16 mouse cellular contexts compared by ENCODE assay signal in the genomic region with DNA sequence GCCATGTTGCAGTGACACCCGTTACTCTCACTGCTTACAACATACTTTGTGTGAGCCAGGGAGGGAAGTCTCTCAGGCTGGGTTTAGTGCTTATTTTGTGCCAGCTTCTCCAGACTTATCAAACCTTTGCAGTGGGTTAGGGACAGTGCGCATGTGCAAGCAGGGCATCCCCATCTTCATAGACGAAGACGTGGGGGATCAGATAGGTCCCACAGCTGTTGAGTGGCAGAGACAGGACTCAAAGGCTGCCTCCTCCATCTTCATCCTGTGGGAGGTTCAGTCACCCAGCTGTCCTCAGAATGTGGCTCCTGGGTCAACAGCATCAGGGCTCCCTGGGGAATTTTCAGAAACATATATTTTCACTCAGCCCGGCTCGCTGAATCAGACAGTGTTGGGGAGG. TPM values are rescaled to one million over a fixed set of nuclear protein-coding genes. Genes with fewer than 3 reads are reported as not detected.
DNase-seq lines count a peak whose midpoint lies in the region; ATAC-seq and TF ChIP-seq lines count a peak whose summit lies in the region.
"Had no signal": no experiment of that assay in that cellular context is flagged by ENCODE, and none has a peak within 500 bp of the region (broad histone marks: within the 10 kb centered on the region; RNA-seq: fewer than 3 reads in every experiment).

No protein-coding gene starts in this region.

- no peak overlapping the region; the same call in 1 of the 2 replicates for H3K27ac ChIP-seq in heart, adult 2 months
- no peak overlapping the region for H3K27ac ChIP-seq in hindbrain, embryonic 15.5 days (replicated peaks)
- no peak overlapping the region for H3K27ac ChIP-seq in hindbrain, embryonic 11.5 days (ENCODE audit: low read depth, low read length)
- H3K27ac ChIP-seq in midbrain, embryonic 14.5 days (replicated peaks; ENCODE audit: low read depth, low read length) = no peak overlapping the region
- H3K27ac ChIP-seq in midbrain, embryonic 11.5 days (ENCODE audit: low read depth, low read length) = no peak overlapping the region
- no peak overlapping the region for H3K27ac ChIP-seq in stomach, embryonic 16.5 days (ENCODE audit: low read length)
- H3K27ac ChIP-seq: forebrain, embryonic 15.5 days had no signal

- peaks cover 2% of the 10 kb centered on the region; the same call in 1 of the 2 replicates for H3K36me3 ChIP-seq in heart, adult 2 months (ENCODE audit: control insufficient read depth, insufficient read depth, low read length)
- H3K36me3 ChIP-seq in hindbrain, embryonic 15.5 days = no peaks in the 10 kb centered on the region
- no peaks in the 10 kb centered on the region for H3K36me3 ChIP-seq in hindbrain, embryonic 11.5 days (ENCODE audit: control insufficient read depth, insufficient read depth, low read length)
- H3K36me3 ChIP-seq in midbrain, embryonic 14.5 days (ENCODE audit: control insufficient read depth, insufficient read depth, low read length) = no peaks in the 10 kb centered on the region
- H3K36me3 ChIP-seq in midbrain, embryonic 11.5 days (ENCODE audit: control insufficient read depth, insufficient read depth, low read length) = no peaks in the 10 kb centered on the region
- no peaks in the 10 kb centered on the region for H3K36me3 ChIP-seq in stomach, embryonic 16.5 days (ENCODE audit: control insufficient read depth, insufficient read depth, low read length)
- H3K36me3 ChIP-seq: forebrain, embryonic 15.5 days; G1E had no signal

- TF ChIP-seq EP300 in heart, adult 2 months (IDR thresholded peaks at IDR 0.05; ENCODE audit: insufficient read depth, low read depth, low read length) = no peak

- H3K79me2 ChIP-seq in heart, adult 2 months (replicated peaks; ENCODE audit: control insufficient read depth, insufficient read depth, low read length) = no peaks in the 10 kb centered on the region

- peaks cover 23% of the 10 kb centered on the region for H3K4me1 ChIP-seq in heart, adult 2 months (ENCODE audit: control insufficient read depth, insufficient read depth, low read length)
- peaks cover 35% of the 10 kb centered on the region for H3K4me1 ChIP-seq in hindbrain, embryonic 15.5 days (replicated peaks)
- no peaks in the 10 kb centered on the region; the same call in 1 of the 2 replicates for H3K4me1 ChIP-seq in hindbrain, embryonic 11.5 days (replicated peaks; ENCODE audit: control insufficient read depth, insufficient read depth, low read length)
- peaks cover 12% of the 10 kb centered on the region for H3K4me1 ChIP-seq in midbrain, embryonic 14.5 days (ENCODE audit: control insufficient read depth, insufficient read depth, low read length)
- peaks cover 9% of the 10 kb centered on the region for H3K4me1 ChIP-seq in midbrain, embryonic 11.5 days (ENCODE audit: control insufficient read depth, insufficient read depth, low read length)
- peaks cover 22% of the 10 kb centered on the region for H3K4me1 ChIP-seq in stomach, embryonic 16.5 days (ENCODE audit: control insufficient read depth, insufficient read depth, low read length)

- 54% methylated on average over 6 of the region's 6 CpGs for WGBS in heart, adult 2 months
- 77% methylated on average over 6 of the region's 6 CpGs for WGBS in hindbrain, embryonic 15.5 days
- WGBS in hindbrain, embryonic 11.5 days = 75% methylated on average over 6 of the region's 6 CpGs
- WGBS in midbrain, embryonic 14.5 days = 91% methylated on average over 6 of the region's 6 CpGs
- 89% methylated on average over 6 of the region's 6 CpGs for WGBS in midbrain, embryonic 11.5 days
- 71% methylated on average over 6 of the region's 6 CpGs for WGBS in stomach, embryonic 16.5 days

- H3K9me3 ChIP-seq in hindbrain, embryonic 15.5 days = no peaks in the 10 kb centered on the region
- no peaks in the 10 kb centered on the region for H3K9me3 ChIP-seq in hindbrain, embryonic 11.5 days (ENCODE audit: control insufficient read depth, low read length)
- H3K9me3 ChIP-seq in midbrain, embryonic 14.5 days (ENCODE audit: control insufficient read depth, low read length) = no peaks in the 10 kb centered on the region
- no peaks in the 10 kb centered on the region for H3K9me3 ChIP-seq in midbrain, embryonic 11.5 days (ENCODE audit: control insufficient read depth, low read length)
- no peaks in the 10 kb centered on the region for H3K9me3 ChIP-seq in stomach, embryonic 16.5 days (replicated peaks; ENCODE audit: control insufficient read depth, low read length)
- H3K9me3 ChIP-seq: forebrain, embryonic 15.5 days; G1E had no signal

- no peaks in the 10 kb centered on the region for H3K27me3 ChIP-seq in heart, adult 2 months (ENCODE audit: control insufficient read depth, insufficient read depth, low read length)
- no peaks in the 10 kb centered on the region for H3K27me3 ChIP-seq in hindbrain, embryonic 15.5 days
- peaks cover 4% of the 10 kb centered on the region; the same call in 1 of the 2 replicates for H3K27me3 ChIP-seq in hindbrain, embryonic 11.5 days (ENCODE audit: control insufficient read depth, insufficient read depth, low read length)
- no peaks in the 10 kb centered on the region for H3K27me3 ChIP-seq in midbrain, embryonic 14.5 days (ENCODE audit: control insufficient read depth, insufficient read depth, low read length)
- H3K27me3 ChIP-seq in midbrain, embryonic 11.5 days (ENCODE audit: control insufficient read depth, insufficient read depth, low read length) = 0 out of 2 replicates have a peak, but pooled peaks cover 3% of the 10 kb centered on the region
- 0 out of 2 replicates have a peak, but pooled peaks cover 2% of the 10 kb centered on the region for H3K27me3 ChIP-seq in stomach, embryonic 16.5 days (ENCODE audit: control insufficient read depth, insufficient read depth, low read length)
- H3K27me3 ChIP-seq: forebrain, embryonic 15.5 days had no signal

- peak overlapping the region; percentile 80 for H3K4me2 ChIP-seq in hindbrain, embryonic 15.5 days
- no peak overlapping the region for H3K4me2 ChIP-seq in hindbrain, embryonic 11.5 days (replicated peaks; ENCODE audit: low read depth, low read length)
- peak overlapping the region; percentile 71; the same call in 1 of the 2 replicates for H3K4me2 ChIP-seq in midbrain, embryonic 14.5 days (ENCODE audit: low read length)
- H3K4me2 ChIP-seq in midbrain, embryonic 11.5 days = no peak overlapping the region
- H3K4me2 ChIP-seq in stomach, embryonic 16.5 days (ENCODE audit: low read depth, low read length) = peak overlapping the region; percentile 91; the same call in 1 of the 2 replicates

- TF ChIP-seq CTCF in heart, adult 2 months (IDR thresholded peaks at IDR 0.05) = no peak

- H3K9ac ChIP-seq in heart, adult 2 months (ENCODE audit: low read depth, low read length) = no peak overlapping the region
- no peak overlapping the region for H3K9ac ChIP-seq in hindbrain, embryonic 15.5 days
- H3K9ac ChIP-seq in hindbrain, embryonic 11.5 days (ENCODE audit: low read depth, low read length) = no peak overlapping the region
- H3K9ac ChIP-seq in midbrain, embryonic 14.5 days (replicated peaks; ENCODE audit: low read length) = no peak overlapping the region
- no peak overlapping the region for H3K9ac ChIP-seq in midbrain, embryonic 11.5 days (ENCODE audit: low read length)
- no peak overlapping the region; the same call in 1 of the 2 replicates for H3K9ac ChIP-seq in stomach, embryonic 16.5 days (ENCODE audit: low read length)

- H3K4me3 ChIP-seq in heart, adult 2 months = no peak overlapping the region
- no peak overlapping the region for H3K4me3 ChIP-seq in hindbrain, embryonic 15.5 days
- no peak overlapping the region for H3K4me3 ChIP-seq in hindbrain, embryonic 11.5 days (ENCODE audit: low read depth, low read length)
- no peak overlapping the region for H3K4me3 ChIP-seq in midbrain, embryonic 14.5 days (replicated peaks; ENCODE audit: low read depth, low read length)
- no peak overlapping the region for H3K4me3 ChIP-seq in midbrain, embryonic 11.5 days (ENCODE audit: low read depth, low read length)
- H3K4me3 ChIP-seq in stomach, embryonic 16.5 days (replicated peaks; ENCODE audit: low read length) = peak overlapping the region; percentile 81; the same call in 1 of the 2 replicates

- intact Hi-C loops in heart, adult 2 months (cut with DNase I) = loop anchor here (10.0 kb wide), 1 partner anchor 258 kb away; the partner anchor contains the start of gene Sike1

- no peak for TF ChIP-seq POLR2A in heart, adult 2 months (IDR thresholded peaks at IDR 0.05; ENCODE audit: insufficient read depth, low read depth, low read length)

- peak; percentile 86 for DNase-seq in heart, adult 11 months
- DNase-seq in heart, adult 2 months = no peak
- no peak for DNase-seq in hindbrain, embryonic 11.5 days (ENCODE audit: low spot score)
- DNase-seq in midbrain, embryonic 14.5 days = no peak
- no peak for DNase-seq in midbrain, embryonic 11.5 days (ENCODE audit: low spot score, missing footprints)
- DNase-seq in embryo, embryonic 9.5 days (ENCODE audit: extremely low spot score) = no peak
- DNase-seq: adrenal gland, postnatal 36 days; gastrocnemius, postnatal 10 days; kidney, adult 18-20 months had no signal

- ATAC-seq in hindbrain, embryonic 15.5 days (ENCODE audit: low FRiP score, low read depth) = no peak
- ATAC-seq in hindbrain, embryonic 11.5 days (ENCODE audit: low FRiP score) = no peak
- ATAC-seq in midbrain, embryonic 14.5 days (ENCODE audit: low FRiP score, low TSS enrichment) = no peak
- no peak for ATAC-seq in midbrain, embryonic 11.5 days (ENCODE audit: low FRiP score)
- ATAC-seq in stomach, embryonic 16.5 days (ENCODE audit: insufficient read depth, low FRiP score) = no peak

RNA-seq across cellular contexts. Expression of gene Tspan2, which starts 2.1 kb away (rescaled TPM):
- total RNA-seq in heart, adult 2 months (2021) = 1 to 10 TPM; 8.4 to 9.4 TPM
- 4.2 and 9.8 TPM in 2 replicates for polyA plus RNA-seq in heart, adult 2 months (2012; rRNA removed)
- 11.5 and 12.8 TPM in 2 replicates for polyA plus RNA-seq in hindbrain, embryonic 15.5 days (2015; fragmentation: Nextera tagmentation; extraction: Ambion mirVana)
- 9.5 and 9.7 TPM in 2 replicates for polyA plus RNA-seq in hindbrain, embryonic 11.5 days (2014; fragmentation: Nextera tagmentation; extraction: Ambion mirVana)
- polyA plus RNA-seq in midbrain, embryonic 14.5 days (2014; fragmentation: Nextera tagmentation; extraction: Ambion mirVana) = 10.4 and 10.5 TPM in 2 replicates
- 10.2 and 10.4 TPM in 2 replicates for polyA plus RNA-seq in midbrain, embryonic 11.5 days (2014; fragmentation: Nextera tagmentation; extraction: Ambion mirVana)
- 26.3 and 29.5 TPM in 2 replicates for polyA plus RNA-seq in stomach, embryonic 16.5 days (2015; fragmentation: Nextera tagmentation; extraction: Ambion mirVana)
- polyA plus RNA-seq: G1E had no signal

RNA-seq across cellular contexts. Expression of gene Tshb, which starts 46.1 kb away (rescaled TPM):
- not detected for total RNA-seq in heart, adult 2 months (2021)
- not detected in 2 replicates for polyA plus RNA-seq in heart, adult 2 months (2012; rRNA removed)
- 0.13 and 0.64 TPM in 2 replicates for polyA plus RNA-seq in hindbrain, embryonic 15.5 days (2015; fragmentation: Nextera tagmentation; extraction: Ambion mirVana)
- 0.18 and 0.23 TPM in 2 replicates for polyA plus RNA-seq in hindbrain, embryonic 11.5 days (2014; fragmentation: Nextera tagmentation; extraction: Ambion mirVana)
- polyA plus RNA-seq in midbrain, embryonic 14.5 days (2014; fragmentation: Nextera tagmentation; extraction: Ambion mirVana) = 0.32 and 0.72 TPM in 2 replicates
- polyA plus RNA-seq in midbrain, embryonic 11.5 days (2014; fragmentation: Nextera tagmentation; extraction: Ambion mirVana) = 0.03 and 0.20 TPM in 2 replicates
- 0.09 and 0.16 TPM in 2 replicates for polyA plus RNA-seq in stomach, embryonic 16.5 days (2015; fragmentation: Nextera tagmentation; extraction: Ambion mirVana)
- total RNA-seq: adrenal gland, postnatal 36 days; gastrocnemius, postnatal 10 days; layer of hippocampus, adult 8-10 months; left cerebral cortex, postnatal 14 days; monocyte, adult 5-6 weeks had no signal
- polyA plus RNA-seq: G1E had no signal

Comparison
In these comparisons a context has a peak if more than half of its experiments do, and no peak if none do; other contexts are left out.
1. H3K4me2 ChIP-seq: peak in hindbrain, embryonic 15.5 days (single experiment), midbrain, embryonic 14.5 days (single experiment) and stomach, embryonic 16.5 days (single experiment); none in hindbrain, embryonic 11.5 days (single experiment) and midbrain, embryonic 11.5 days (single experiment).